Mouse (Mus musculus) common myeloid progenitor, adult 5-6 weeks (primary cell): ENCODE data around the gene Slc13a2. TPM values are rescaled to one million over a fixed set of nuclear protein-coding genes. Genes with fewer than 3 reads are reported as not detected.

Experiments used
- ATAC-seq: replicated peaks from 2 replicates; pipeline ENCODE4 v1.8.0; 2016; ENCODE audit warnings: low read depth, mild to moderate bottlenecking, moderate TSS enrichment, inconsistent platforms; ENCODE audit not compliant: poor library complexity, severe bottlenecking
- total RNA-seq: library from RNA; stranded (forward); fragments of 200-1000, 187-1606 nt; gene quantifications from 2 replicates; pipeline ENCODE4 v1.2.3, GENCODE M21; 2017

The Slc13a2 gene
- total RNA-seq, 1 experiment from 2014 or later: not detected

DNA sequence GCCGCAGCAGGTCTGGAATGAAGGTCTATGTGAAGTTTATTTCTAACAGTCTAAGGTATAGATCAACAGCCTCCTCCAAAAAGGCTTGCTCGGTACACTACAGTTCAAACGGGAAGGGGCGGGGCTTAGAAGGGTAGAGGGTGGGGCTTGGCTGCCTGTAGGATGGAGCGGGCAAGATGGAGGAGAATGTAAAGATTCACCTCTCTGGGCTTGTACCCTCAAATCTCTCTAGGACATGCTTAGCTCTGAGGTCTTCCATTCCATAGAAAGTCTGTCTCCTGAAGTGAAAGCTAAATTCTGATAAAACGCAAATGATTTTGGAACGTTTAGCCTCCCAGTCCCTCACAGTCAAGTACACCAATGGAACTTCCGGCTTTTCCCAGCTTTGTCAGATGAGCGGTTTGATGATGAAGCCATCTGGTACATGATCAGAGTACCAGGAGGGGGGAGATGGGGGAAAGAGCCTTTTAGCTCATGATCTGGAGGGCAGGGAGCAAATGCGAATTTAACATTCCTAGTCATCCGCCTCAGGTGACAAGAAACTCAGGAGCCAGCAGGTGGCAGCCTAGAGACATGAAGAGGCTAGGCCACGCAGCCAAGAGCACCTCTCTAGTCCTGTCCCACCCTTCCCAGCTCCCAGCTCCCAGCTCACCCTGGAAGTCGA, 61.8 kb downstream of the Slc13a2 start:
- ATAC-seq: peak; percentile 87

GRCm38 (mm10) chr11:78358330-78359007, 63.5 kb downstream of the Slc13a2 start:
- ATAC-seq: no peak

DNA sequence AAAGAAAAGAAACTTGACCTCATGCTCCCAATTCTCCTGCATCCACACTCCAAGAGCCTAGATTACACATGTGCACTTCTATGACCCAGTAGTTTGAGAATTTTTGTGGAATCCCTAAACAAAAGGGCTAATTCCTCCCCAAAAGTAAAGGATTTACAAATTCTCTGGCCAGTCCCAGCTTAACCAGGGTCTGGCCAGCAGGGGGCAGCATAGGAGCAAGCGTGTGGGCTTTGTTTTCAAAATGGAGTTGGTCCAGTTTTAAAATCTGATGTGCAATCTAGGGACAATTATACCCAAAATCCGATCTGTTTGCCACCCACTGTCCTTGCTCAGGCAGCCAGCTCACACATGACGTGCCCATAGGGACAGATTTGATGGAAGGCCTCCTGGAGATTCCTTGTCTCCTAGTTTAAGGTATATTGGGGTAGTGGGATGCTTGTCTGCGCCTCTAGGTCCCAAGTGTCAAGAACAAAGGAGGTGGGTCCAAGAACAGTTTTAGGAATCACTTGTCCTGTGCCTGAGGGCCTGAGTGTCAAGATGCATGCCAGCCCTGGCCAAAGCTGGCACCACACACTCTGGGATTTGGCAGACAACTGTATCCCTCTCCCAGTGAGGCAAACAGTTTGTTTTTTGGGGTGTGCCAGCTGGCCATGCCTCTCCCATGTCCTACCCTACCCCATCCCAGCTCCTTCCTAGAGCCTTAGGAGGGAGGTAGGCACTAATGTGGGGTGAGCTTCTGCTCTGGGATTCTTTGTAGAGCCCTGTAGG, 66.4 kb downstream of the Slc13a2 start:
- ATAC-seq: no peak

GRCm38 (mm10) chr11:78354905-78355304, 67.1 kb downstream of the Slc13a2 start:
- ATAC-seq: no peak

GRCm38 (mm10) chr11:78353081-78353480, 68.9 kb downstream of the Slc13a2 start:
- ATAC-seq: peak; percentile 77

GRCm38 (mm10) chr11:78349441-78350358, 72.3 kb downstream of the Slc13a2 start:
- ATAC-seq: no peak

DNA sequence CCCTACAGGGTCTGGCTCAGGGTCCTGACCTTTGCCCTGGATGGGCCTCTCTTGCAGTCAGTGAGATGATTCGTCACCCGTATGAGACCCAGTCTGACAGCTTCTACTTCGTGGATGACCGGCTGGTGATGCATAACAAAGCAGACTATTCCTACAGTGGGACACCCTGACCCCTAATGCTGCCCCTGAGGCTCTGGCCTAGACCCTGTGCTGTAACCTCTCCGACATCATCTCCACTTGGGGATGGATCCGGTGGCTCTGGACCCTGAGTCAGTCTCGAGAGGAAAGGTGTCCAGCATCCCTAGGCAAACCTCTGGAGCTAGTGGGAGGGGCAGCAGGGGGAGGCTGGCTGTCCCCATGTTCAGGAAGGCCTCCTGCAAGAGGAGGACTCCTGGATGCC, 73.5 kb downstream of the Slc13a2 start:
- ATAC-seq: no peak

DNA sequence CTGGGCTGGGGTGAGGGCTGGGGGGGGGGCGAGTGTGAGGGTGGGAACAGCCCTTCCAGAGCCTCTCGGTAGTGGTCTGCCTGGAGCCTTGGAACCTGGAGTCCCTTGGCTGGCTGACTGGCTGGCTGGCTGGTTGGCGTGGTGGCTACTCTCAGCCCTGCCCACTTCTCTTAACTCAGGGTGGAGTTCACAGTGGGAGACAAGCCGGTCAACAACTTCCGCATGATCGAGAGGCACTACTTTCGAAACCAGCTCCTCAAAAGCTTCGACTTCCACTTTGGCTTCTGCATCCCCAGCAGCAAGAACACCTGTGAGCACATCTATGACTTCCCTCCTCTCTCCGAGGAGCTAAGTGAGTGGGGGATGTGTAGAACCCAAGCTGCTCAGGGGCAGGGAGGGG, 74.1 kb downstream of the Slc13a2 start:
- ATAC-seq: no peak

Other genes starting within 250 kb of the Slc13a2 start
- gene Nek8, start 245.5 kb downstream of the Slc13a2 start, total RNA-seq: 7.1 and 8.2 TPM in 2 replicates
- gene Tlcd1, start 245.5 kb downstream of the Slc13a2 start, total RNA-seq: 7.9 and 8.1 TPM in 2 replicates
- gene Rpl23a, start 238.6 kb downstream of the Slc13a2 start, total RNA-seq: 3,236 and 3,976 TPM in 2 replicates
- 2.0 and 2.8 TPM in 2 replicates for gene Rab34, start 233.8 kb downstream of the Slc13a2 start, total RNA-seq
- 1.8 TPM in 1 of 2 replicates, not detected in the other for gene Proca1, start 228.8 kb downstream of the Slc13a2 start, total RNA-seq
- 42.2 and 57.7 TPM in 2 replicates for gene Sdf2, start 176.5 kb downstream of the Slc13a2 start, total RNA-seq
- gene Supt6, start 176.2 kb downstream of the Slc13a2 start, total RNA-seq: 47.7 and 49.6 TPM in 2 replicates
- gene 2610507B11Rik, start 160.5 kb downstream of the Slc13a2 start, total RNA-seq: 88.7 and 92.9 TPM in 2 replicates
- gene BC030499, start 131.4 kb downstream of the Slc13a2 start, total RNA-seq: 0.09 TPM in 1 of 2 replicates, not detected in the other
- gene Spag5, start 120.7 kb downstream of the Slc13a2 start, total RNA-seq: 45.9 and 52.4 TPM in 2 replicates
- 1.4 TPM in 1 of 2 replicates, not detected in the other for gene Aldoc, start 99.2 kb downstream of the Slc13a2 start, total RNA-seq
- gene Pigs, start 93.8 kb downstream of the Slc13a2 start, total RNA-seq: 12.6 and 17.9 TPM in 2 replicates
- 13.5 and 33.7 TPM in 2 replicates for gene Unc119, start 78.7 kb downstream of the Slc13a2 start, total RNA-seq
- not detected in 2 replicates for gene Foxn1, start 35.7 kb downstream of the Slc13a2 start, total RNA-seq
- gene Slc46a1, start 43.5 kb upstream of the Slc13a2 start, total RNA-seq: 0.58 and 2.7 TPM in 2 replicates
- not detected in 2 replicates for gene Sarm1, start 75.5 kb upstream of the Slc13a2 start, total RNA-seq
- not detected in 2 replicates for gene Vtn, start 76.9 kb upstream of the Slc13a2 start, total RNA-seq
- 0.82 TPM in 1 of 2 replicates, not detected in the other for gene Sebox, start 81.2 kb upstream of the Slc13a2 start, total RNA-seq
- gene Tmem199, start 90.0 kb upstream of the Slc13a2 start, total RNA-seq: 23.4 and 24.8 TPM in 2 replicates
- gene Poldip2, start 90.0 kb upstream of the Slc13a2 start, total RNA-seq: 61.4 and 70.8 TPM in 2 replicates
- gene Tnfaip1, start 114.1 kb upstream of the Slc13a2 start, total RNA-seq: 2.0 and 4.2 TPM in 2 replicates
- gene Ift20, start 114.1 kb upstream of the Slc13a2 start, total RNA-seq: 150 and 174 TPM in 2 replicates
- 44.3 and 56.2 TPM in 2 replicates for gene Tmem97, start 128.6 kb upstream of the Slc13a2 start, total RNA-seq